8 mouse cellular contexts compared by ENCODE assay signal in the genomic region with DNA sequence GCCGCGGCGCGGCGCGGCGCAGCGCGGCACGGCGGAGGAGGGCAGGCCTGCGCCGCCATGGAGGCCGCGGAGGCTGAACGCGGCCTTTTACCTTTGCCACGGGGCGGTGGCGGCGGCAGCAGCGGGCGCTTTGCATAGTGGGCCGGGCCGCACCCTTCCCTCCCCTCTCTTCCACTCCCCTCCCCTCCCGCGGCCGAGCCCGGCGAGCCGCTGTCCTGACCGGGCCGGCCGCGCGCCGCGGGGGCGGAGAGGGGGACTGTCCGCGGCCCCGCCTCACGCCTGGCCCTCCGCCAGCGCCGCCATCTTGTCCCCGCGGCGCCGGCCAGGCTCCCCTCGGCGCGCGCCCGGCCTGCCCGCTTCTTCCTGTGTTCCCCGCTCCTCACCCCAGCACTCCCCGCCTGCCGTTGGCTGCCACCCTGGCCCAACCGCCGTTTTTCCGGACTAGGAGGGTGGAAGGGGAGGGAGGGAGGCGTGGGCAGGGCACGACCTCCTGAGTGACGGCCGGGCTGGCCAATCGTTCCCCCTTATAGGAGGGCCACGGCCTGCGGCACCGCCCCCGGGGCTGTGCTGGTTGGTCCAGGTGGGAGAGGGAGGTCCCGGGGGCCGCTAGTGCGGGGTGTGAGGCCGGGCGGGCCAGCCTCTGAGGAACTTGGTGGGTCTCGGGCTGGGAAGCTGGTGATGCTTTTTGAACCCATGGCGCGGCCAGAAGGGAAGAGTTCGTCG. TPM values are rescaled to one million over a fixed set of nuclear protein-coding genes. Genes with fewer than 3 reads are reported as not detected.
A peak's percentile ranks its signal among the peaks of the same experiment; 100 is the strongest.
DNase-seq lines count a peak whose midpoint lies in the region; ATAC-seq lines count a peak whose summit lies in the region.

No protein-coding gene starts in this region.

- H3K27ac ChIP-seq in heart, embryonic 14.5 days (replicated peaks in 1 of 2; ENCODE audit: control insufficient read depth in 1 of 2, insufficient read depth in 1 of 2, low read depth in 2 of 2, low read length in 2 of 2): peak overlapping the region; percentile 96 to 99
- H3K27ac ChIP-seq in liver, embryonic 13.5 days: peak overlapping the region; percentile 99
- peak overlapping the region; percentile 100 for H3K27ac ChIP-seq in stomach, embryonic 16.5 days (ENCODE audit: low read length)

- H3K4me3 ChIP-seq in heart, embryonic 14.5 days (ENCODE audit: control insufficient read depth in 1 of 2, insufficient read depth in 1 of 2, low read depth in 1 of 2, low read length in 2 of 2): peak overlapping the region; percentile 91
- peak overlapping the region; percentile 98 for H3K4me3 ChIP-seq in liver, embryonic 13.5 days (replicated peaks)
- peak overlapping the region; percentile 71 for H3K4me3 ChIP-seq in stomach, embryonic 16.5 days (replicated peaks; ENCODE audit: low read length)

- H3K9ac ChIP-seq in heart, embryonic 14.5 days (ENCODE audit: low read length): peak overlapping the region; percentile 99
- H3K9ac ChIP-seq in liver, embryonic 13.5 days: peak overlapping the region; percentile 97
- H3K9ac ChIP-seq in stomach, embryonic 16.5 days (ENCODE audit: low read length): peak overlapping the region; percentile 94

- DNase-seq in c-Kit-negative CD71-positive TER-119-positive erythroid progenitor cells, embryonic 14.5 days (ENCODE audit: low read depth, low spot score): peak; percentile 98
- DNase-seq in fibroblast of lung, adult 2 months (ENCODE audit: low read depth): peak; percentile 92
- DNase-seq in kidney, postnatal 14 days: peak; percentile 100
- peak; percentile 99 for DNase-seq in liver, embryonic 13.5 days
- DNase-seq in neural tube, embryonic 10.5 days (ENCODE audit: extremely low spot score, low spot score): peak; percentile 99

- peaks cover 3 to 26% of the 10 kb centered on the region in 2 experiments for H3K4me1 ChIP-seq in heart, embryonic 14.5 days (ENCODE audit: control insufficient read depth in 2 of 2, insufficient read depth in 2 of 2, low read length in 2 of 2)
- peaks cover 53% of the 10 kb centered on the region for H3K4me1 ChIP-seq in liver, embryonic 13.5 days (replicated peaks)
- peaks cover 31% of the 10 kb centered on the region for H3K4me1 ChIP-seq in stomach, embryonic 16.5 days (ENCODE audit: control insufficient read depth, insufficient read depth, low read length)

- under 1% methylated on average over 62 of the region's 81 CpGs for WGBS in heart, embryonic 14.5 days
- WGBS in liver, embryonic 13.5 days (ENCODE audit: insufficient replicate concordance): under 1% methylated on average over 44 of the region's 81 CpGs
- WGBS in stomach, embryonic 16.5 days: 0% methylated on average over 58 of the region's 81 CpGs

- ATAC-seq in CD4-positive, CD25-positive, alpha-beta regulatory T cell, adult 4 months: peak; percentile 90
- ATAC-seq in heart, embryonic 14.5 days (ENCODE audit: insufficient number of reproducible peaks, insufficient read depth, low FRiP score, low read depth): peak; percentile 99
- peak; percentile 98 for ATAC-seq in liver, embryonic 13.5 days (ENCODE audit: low read depth)
- ATAC-seq in stomach, embryonic 16.5 days (ENCODE audit: insufficient read depth, low FRiP score): peak; percentile 99

- H3K4me2 ChIP-seq in heart, embryonic 14.5 days (ENCODE audit: low read length): peak overlapping the region; percentile 88
- H3K4me2 ChIP-seq in liver, embryonic 13.5 days: peak overlapping the region; percentile 92
- peak overlapping the region; percentile 79 for H3K4me2 ChIP-seq in stomach, embryonic 16.5 days (ENCODE audit: low read depth, low read length)

- H3K9me3 ChIP-seq in heart, embryonic 14.5 days (ENCODE audit: control insufficient read depth, low read length): no peaks in the 10 kb centered on the region
- no peaks in the 10 kb centered on the region for H3K9me3 ChIP-seq in liver, embryonic 13.5 days (replicated peaks)
- no peaks in the 10 kb centered on the region for H3K9me3 ChIP-seq in stomach, embryonic 16.5 days (replicated peaks; ENCODE audit: control insufficient read depth, low read length)

- H3K36me3 ChIP-seq in heart, embryonic 14.5 days (ENCODE audit: control insufficient read depth, insufficient read depth, low read length): no peaks in the 10 kb centered on the region
- no peaks in the 10 kb centered on the region for H3K36me3 ChIP-seq in liver, embryonic 13.5 days
- no peaks in the 10 kb centered on the region for H3K36me3 ChIP-seq in stomach, embryonic 16.5 days (ENCODE audit: control insufficient read depth, insufficient read depth, low read length)

- no peaks in the 10 kb centered on the region for H3K27me3 ChIP-seq in heart, embryonic 14.5 days (ENCODE audit: control insufficient read depth, insufficient read depth, low read length)
- no peaks in the 10 kb centered on the region for H3K27me3 ChIP-seq in liver, embryonic 13.5 days
- no peaks in the 10 kb centered on the region for H3K27me3 ChIP-seq in stomach, embryonic 16.5 days (ENCODE audit: control insufficient read depth, insufficient read depth, low read length)

RNA-seq across cellular contexts. Expression of gene Nr2c2, which starts 0.7 kb away (rescaled TPM):
- polyA plus RNA-seq in CD4-positive, CD25-positive, alpha-beta regulatory T cell, adult 4 months (2017; shearing (Covaris generic)): 10 to 100 TPM; 75.5 to 86.4 TPM
- polyA plus RNA-seq in heart, embryonic 14.5 days (2014; fragmentation: Nextera tagmentation; extraction: Ambion mirVana): 20.4 TPM in 2 replicates
- polyA plus RNA-seq in liver, embryonic 13.5 days (2015; fragmentation: Nextera tagmentation; extraction: Ambion mirVana): 5.6 and 6.4 TPM in 2 replicates
- polyA plus RNA-seq in stomach, embryonic 16.5 days (2015; fragmentation: Nextera tagmentation; extraction: Ambion mirVana): 11.5 and 14.7 TPM in 2 replicates

Comparison
In these comparisons a context has a peak if more than half of its experiments do, and no peak if none do; other contexts are left out.
1. Peak in every context shown above with its lines: DNase-seq, ATAC-seq, H3K4me3 ChIP-seq and H3K27ac ChIP-seq.